Mouse (Mus musculus): ENCODE results near the gene Wdr17.

DNA sequence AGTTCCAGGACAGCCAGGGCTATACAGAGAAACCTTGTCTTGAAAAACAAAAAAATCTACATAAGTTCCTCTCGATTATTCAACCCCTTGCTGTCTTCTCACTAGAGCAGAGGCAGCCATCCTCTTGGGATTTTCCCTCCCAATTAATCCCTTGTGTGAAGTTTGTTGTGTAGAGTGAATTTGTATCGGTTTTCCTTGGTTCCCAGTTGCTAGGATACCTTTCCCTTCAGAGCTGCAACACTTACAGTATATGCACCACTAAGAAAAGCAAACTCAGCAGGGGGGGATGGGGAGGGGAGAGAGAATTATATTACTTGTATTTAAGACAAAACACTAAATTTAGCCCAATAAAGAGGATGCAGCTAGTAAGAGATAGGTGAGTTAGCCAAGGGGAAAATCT lies 290.9 kb downstream of the Wdr17 start:
- TF ChIP-seq CTCF (IDR thresholded peaks at IDR 0.05; ENCODE audit: borderline replicate concordance, insufficient read depth, low read length) = no peak
- no peak for TF ChIP-seq POLR2A (IDR thresholded peaks at IDR 0.05; ENCODE audit: low read depth, low read length)
